Mouse (Mus musculus) brain, embryonic 14.5 days (tissue): ENCODE measurements around the gene Tas2r126.

ENCODE experiments used
- CTCF ChIP-seq: fragments of 200-500 bp; IDR thresholded peaks from 2 replicates; pipeline ENCODE4 v1.5.1; 2012; ENCODE audit warnings: inconsistent platforms, mild to moderate bottlenecking, moderate library complexity, borderline replicate concordance; ENCODE audit not compliant: insufficient read depth, insufficient read length; ENCODE audit errors: extremely low read depth
- POLR2A ChIP-seq: fragments of 200-500 bp; IDR thresholded peaks from 2 replicates; pipeline ENCODE4 v1.6.1; 2012; ENCODE audit warnings: mild to moderate bottlenecking, inconsistent platforms, borderline replicate concordance; ENCODE audit not compliant: poor library complexity, insufficient read depth, insufficient read length, severe bottlenecking; ENCODE audit errors: extremely low read depth

- TF ChIP-seq POLR2A, result no peak
- TF ChIP-seq CTCF, result no peak
These were observed 13.0 kb downstream of the Tas2r126 start for GRCm38 (mm10) chr6:42447381-42447780.
